Mouse (Mus musculus): ENCODE measurements around the gene Rora.

- TF ChIP-seq CTCF (IDR thresholded peaks at IDR 0.05; ENCODE audit: low read depth, low read length), result no peak
- no peak for TF ChIP-seq POLR2A (IDR thresholded peaks at IDR 0.05; ENCODE audit: extremely low read depth, insufficient read depth, low read length)
Observed at GRCm38 (mm10) chr9:69150224-69150623, 496.6 kb downstream of the Rora start.
